Mouse (Mus musculus): Measurements from ENCODE around the gene Fetub.

GRCm38 (mm10) chr16:22967383-22968030, 49.4 kb downstream of the Fetub start:
- TF ChIP-seq POLR2A (IDR thresholded peaks at IDR 0.05; ENCODE audit: control insufficient read depth in 1 of 2, insufficient read depth in 1 of 2, low read depth in 1 of 2, low read length in 2 of 2, poor library complexity in 1 of 2), result no peak
- no peak for TF ChIP-seq CTCF (IDR thresholded peaks at IDR 0.05 in 2 of 3, conservative IDR thresholded peaks at IDR 0.05 in 1 of 3; ENCODE audit: control insufficient read depth in 1 of 3, insufficient read depth in 1 of 3, low read depth in 2 of 3, low read length in 3 of 3, poor library complexity in 1 of 3, severe bottlenecking in 1 of 3)
- no peak for TF ChIP-seq HCFC1 (IDR thresholded peaks at IDR 0.05; ENCODE audit: low read depth, low read length)
